Mouse (Mus musculus): ENCODE results near the gene Phactr1. TPM values are rescaled to one million over a fixed set of nuclear protein-coding genes. Genes with fewer than 3 reads are reported as not detected.

Phactr1 gene
- total RNA-seq, 1 experiment = 1.2 TPM

- DNase-seq (ENCODE audit: low read depth, low spot score) = no peak
- no peaks in the 10 kb centered on the region for H3K9me3 ChIP-seq (ENCODE audit: control insufficient read depth, insufficient read depth, low read depth, low read length)
- no peak overlapping the region for H3K9ac ChIP-seq (ENCODE audit: insufficient read depth, low read depth, low read length, poor library complexity, severe bottlenecking)
- no peaks in the 10 kb centered on the region for H3K4me1 ChIP-seq (ENCODE audit: control insufficient read depth in 2 of 2, insufficient read depth in 2 of 2, low read length in 2 of 2, poor library complexity in 1 of 2)
- H3K27ac ChIP-seq (ENCODE audit: insufficient read depth, low read depth, low read length, poor library complexity, severe bottlenecking) = no peak overlapping the region
- H3K4me3 ChIP-seq (ENCODE audit: insufficient read depth in 1 of 2, low read depth in 1 of 2, low read length in 2 of 2, poor library complexity in 1 of 2, severe bottlenecking in 1 of 2) = no peak overlapping the region
- TF ChIP-seq CHD2 (IDR thresholded peaks at IDR 0.05; ENCODE audit: low read depth, low read length) (no peak), MAFK (IDR thresholded peaks at IDR 0.05; ENCODE audit: insufficient read depth, low read depth, low read length) (no peak), ZNF384 (IDR thresholded peaks at IDR 0.05; ENCODE audit: low read depth, low read length) (no peak), HCFC1 (IDR thresholded peaks at IDR 0.05; ENCODE audit: borderline replicate concordance, insufficient read depth, low read length) (no peak)
- in situ Hi-C loops (cut with MboI; ENCODE audit: low sequenced_read_pairs in 2 of 2, unreplicated experiment in 2 of 2) = no loop called here
- H3K36me3 ChIP-seq (ENCODE audit: control insufficient read depth, insufficient read depth, low read length, poor library complexity, severe bottlenecking) = no peaks in the 10 kb centered on the region
Measured at GRCm38 (mm10) chr13:42852086-42852485, 171.7 kb downstream of the Phactr1 start.

- Histone ChIP-seq H3K36me3 (ENCODE audit: control insufficient read depth, insufficient read depth, low read length, poor library complexity, severe bottlenecking) (no peaks in the 10 kb centered on the region), H3K27ac (ENCODE audit: insufficient read depth, low read depth, low read length, poor library complexity, severe bottlenecking) (no peak overlapping the region), H3K9me3 (ENCODE audit: control insufficient read depth, insufficient read depth, low read depth, low read length) (no peaks in the 10 kb centered on the region), H3K9ac (ENCODE audit: insufficient read depth, low read depth, low read length, poor library complexity, severe bottlenecking) (no peak overlapping the region), H3K4me3 (ENCODE audit: insufficient read depth in 1 of 2, low read depth in 1 of 2, low read length in 2 of 2, poor library complexity in 1 of 2, severe bottlenecking in 1 of 2) (no peak overlapping the region), H3K4me1 (ENCODE audit: control insufficient read depth in 2 of 2, insufficient read depth in 2 of 2, low read length in 2 of 2, poor library complexity in 1 of 2) (no peaks in the 10 kb centered on the region)
- TF ChIP-seq MAFK (IDR thresholded peaks at IDR 0.05; ENCODE audit: insufficient read depth, low read depth, low read length) (no peak), ZC3H11A (IDR thresholded peaks at IDR 0.05; ENCODE audit: borderline replicate concordance, low read depth, low read length) (no peak), HCFC1 (IDR thresholded peaks at IDR 0.05; ENCODE audit: borderline replicate concordance, insufficient read depth, low read length) (no peak), CHD2 (IDR thresholded peaks at IDR 0.05; ENCODE audit: low read depth, low read length) (no peak), ZNF384 (IDR thresholded peaks at IDR 0.05; ENCODE audit: low read depth, low read length) (no peak)
- in situ Hi-C loops (cut with MboI; ENCODE audit: low sequenced_read_pairs in 2 of 2, unreplicated experiment in 2 of 2) = no loop called here
- DNase-seq (ENCODE audit: low read depth, low spot score) = no peak
Measured at GRCm38 (mm10) chr13:42853900-42854595, 173.6 kb downstream of the Phactr1 start.

- H3K36me3 ChIP-seq (ENCODE audit: control insufficient read depth, insufficient read depth, low read length, poor library complexity, severe bottlenecking) = no peaks in the 10 kb centered on the region
- no peak overlapping the region for H3K27ac ChIP-seq (ENCODE audit: insufficient read depth, low read depth, low read length, poor library complexity, severe bottlenecking)
- no peak overlapping the region for H3K4me3 ChIP-seq (ENCODE audit: insufficient read depth in 1 of 2, low read depth in 1 of 2, low read length in 2 of 2, poor library complexity in 1 of 2, severe bottlenecking in 1 of 2)
- peaks cover 5 to 16% of the 10 kb centered on the region in 2 experiments for H3K4me1 ChIP-seq (ENCODE audit: control insufficient read depth in 2 of 2, insufficient read depth in 2 of 2, low read length in 2 of 2, poor library complexity in 1 of 2)
- no peak overlapping the region for H3K9ac ChIP-seq (ENCODE audit: insufficient read depth, low read depth, low read length, poor library complexity, severe bottlenecking)
- TF ChIP-seq ZC3H11A (IDR thresholded peaks at IDR 0.05; ENCODE audit: borderline replicate concordance, low read depth, low read length) (no peak), HCFC1 (IDR thresholded peaks at IDR 0.05; ENCODE audit: borderline replicate concordance, insufficient read depth, low read length) (no peak), ZNF384 (IDR thresholded peaks at IDR 0.05; ENCODE audit: low read depth, low read length) (no peak), CHD2 (IDR thresholded peaks at IDR 0.05; ENCODE audit: low read depth, low read length) (no peak), MAFK (IDR thresholded peaks at IDR 0.05; ENCODE audit: insufficient read depth, low read depth, low read length) (no peak)
- DNase-seq (ENCODE audit: low read depth, low spot score) = no peak
- in situ Hi-C loops (cut with MboI; ENCODE audit: low sequenced_read_pairs in 2 of 2, unreplicated experiment in 2 of 2) = no loop called here
- no peaks in the 10 kb centered on the region for H3K9me3 ChIP-seq (ENCODE audit: control insufficient read depth, insufficient read depth, low read depth, low read length)
Measured at GRCm38 (mm10) chr13:42866162-42866941, 185.9 kb downstream of the Phactr1 start.

GRCm38 (mm10) chr13:42867026-42867425 lies 186.6 kb downstream of the Phactr1 start:
- in situ Hi-C loops (cut with MboI; ENCODE audit: low sequenced_read_pairs in 2 of 2, unreplicated experiment in 2 of 2) = no loop called here
- H3K4me1 ChIP-seq (ENCODE audit: control insufficient read depth in 2 of 2, insufficient read depth in 2 of 2, low read length in 2 of 2, poor library complexity in 1 of 2) = peaks cover 5 to 18% of the 10 kb centered on the region in 2 experiments
- H3K36me3 ChIP-seq (ENCODE audit: control insufficient read depth, insufficient read depth, low read length, poor library complexity, severe bottlenecking) = no peaks in the 10 kb centered on the region
- H3K27ac ChIP-seq (ENCODE audit: insufficient read depth, low read depth, low read length, poor library complexity, severe bottlenecking) = no peak overlapping the region
- no peak overlapping the region for H3K4me3 ChIP-seq (ENCODE audit: insufficient read depth in 1 of 2, low read depth in 1 of 2, low read length in 2 of 2, poor library complexity in 1 of 2, severe bottlenecking in 1 of 2)
- no peak for TF ChIP-seq HCFC1 (IDR thresholded peaks at IDR 0.05; ENCODE audit: borderline replicate concordance, insufficient read depth, low read length)
- no peak for TF ChIP-seq ZC3H11A (IDR thresholded peaks at IDR 0.05; ENCODE audit: borderline replicate concordance, low read depth, low read length)
- no peak for DNase-seq (ENCODE audit: low read depth, low spot score)
- no peak overlapping the region for H3K9ac ChIP-seq (ENCODE audit: insufficient read depth, low read depth, low read length, poor library complexity, severe bottlenecking)
- H3K9me3 ChIP-seq (ENCODE audit: control insufficient read depth, insufficient read depth, low read depth, low read length) = no peaks in the 10 kb centered on the region
